Mouse (Mus musculus) G1E (cell line): Measurements from ENCODE around the gene Ski. TPM values are rescaled to one million over a fixed set of nuclear protein-coding genes. Genes with fewer than 3 reads are reported as not detected.

Experiments used
- ATAC-seq: 2 replicates; pipeline ENCODE4 v1.8.0; 2016; ENCODE audit warnings: mild to moderate bottlenecking; ENCODE audit not compliant: insufficient number of reproducible peaks, poor library complexity, low FRiP score, severe bottlenecking; ENCODE audit errors: extremely low read depth
- DNase-seq: peaks from one replicate; pipeline ENCODE4 v3.0.0; 2012; ENCODE audit warnings: low spot score
- H3K27me3 ChIP-seq: 2 replicates; pipeline ENCODE4 v1.6.1; 2012; ENCODE audit warnings: mild to moderate bottlenecking, low read length, inconsistent platforms; ENCODE audit not compliant: insufficient read depth
- H3K36me3 ChIP-seq: replicated peaks from 2 replicates; pipeline ENCODE3; 2012; ENCODE audit warnings: mild to moderate bottlenecking, inconsistent platforms
- H3K4me1 ChIP-seq: 2 replicates; pipeline ENCODE4 v1.6.1; 2012; ENCODE audit warnings: low read depth, low read length, inconsistent platforms, mixed read lengths; ENCODE audit not compliant: insufficient read depth
- H3K4me3 ChIP-seq: 2 replicates; pipeline ENCODE4 v1.5.1; 2012; ENCODE audit warnings: low read depth, mild to moderate bottlenecking, inconsistent platforms, low read length, moderate library complexity, mixed read lengths
- H3K9me3 ChIP-seq: replicated peaks from 2 replicates; pipeline ENCODE4 v1.6.1; 2012; ENCODE audit warnings: inconsistent platforms
- CTCF ChIP-seq: IDR thresholded peaks from 2 replicates; pipeline ENCODE4 v1.5.1; 2012; ENCODE audit warnings: low read depth, low read length, inconsistent platforms, mixed read lengths
- GATA1 ChIP-seq: IDR thresholded peaks from 2 replicates; pipeline ENCODE4 v1.6.1; 2012; ENCODE audit warnings: borderline replicate concordance, low read length, inconsistent platforms, mixed read lengths
- GATA2 ChIP-seq: IDR thresholded peaks from 2 replicates; pipeline ENCODE4 v1.6.1; 2012; ENCODE audit warnings: low read depth, low read length, inconsistent platforms, borderline replicate concordance
- POLR2AphosphoS5 ChIP-seq: IDR thresholded peaks from 2 replicates; pipeline ENCODE4 v1.6.1; 2012; ENCODE audit warnings: low read depth, low read length, inconsistent platforms; ENCODE audit not compliant: insufficient replicate concordance
- TAL1 ChIP-seq: conservative IDR thresholded peaks from 2 replicates; pipeline ENCODE4 v1.6.1; 2012; ENCODE audit warnings: low read depth, low read length, inconsistent platforms, mixed read lengths
- polyA plus RNA-seq: library from polyadenylated mRNA; stranded (reverse); fragments of >175 nt; gene quantifications from 2 replicates; pipeline ENCODE4 v1.2.3, GENCODE M21; 2012
- total RNA-seq, 2 experiments: library from RNA; stranded (forward) in 1 of 2; stranded (reverse) in 1 of 2; fragments of 200-1000 nt in 1 of 2; fragments of >200 nt in 1 of 2; fragmentation: Nextera tagmentation in 1 of 2; gene quantifications; 2 replicates each; pipeline ENCODE4 v1.2.3; 2014 to 2017

Ski gene
- total and polyA plus RNA-seq, 3 experiments, result 16.9 to 58.4 (median 40.7) TPM

- ATAC-seq (no peak), DNase-seq (no peak)
- Histone ChIP-seq H3K4me1 (peaks cover 41% of the 10 kb centered on the region), H3K27me3 (no peaks in the 10 kb centered on the region), H3K9me3 (no peaks in the 10 kb centered on the region), H3K4me3 (no peak overlapping the region), H3K36me3 (peaks cover 38% of the 10 kb centered on the region)
- no peak for TF ChIP-seq CTCF
- no peak for TF ChIP-seq POLR2AphosphoS5
- no peak for TF ChIP-seq TAL1
These were observed 36.5 kb downstream of the Ski start for GRCm38 (mm10) chr4:155185845-155186244.

GRCm38 (mm10) chr4:155184248-155185070 is 37.9 kb downstream of the Ski start:
- Histone ChIP-seq H3K27me3 (no peaks in the 10 kb centered on the region), H3K4me1 (peaks cover 40% of the 10 kb centered on the region), H3K9me3 (no peaks in the 10 kb centered on the region), H3K4me3 (no peak overlapping the region), H3K36me3 (peaks cover 30% of the 10 kb centered on the region)
- no peak for ATAC-seq
- no peak for TF ChIP-seq TAL1
- no peak for TF ChIP-seq GATA1
- no peak for TF ChIP-seq GATA2
- no peak for TF ChIP-seq POLR2AphosphoS5
- TF ChIP-seq CTCF, result no peak
- DNase-seq, result no peak

DNA sequence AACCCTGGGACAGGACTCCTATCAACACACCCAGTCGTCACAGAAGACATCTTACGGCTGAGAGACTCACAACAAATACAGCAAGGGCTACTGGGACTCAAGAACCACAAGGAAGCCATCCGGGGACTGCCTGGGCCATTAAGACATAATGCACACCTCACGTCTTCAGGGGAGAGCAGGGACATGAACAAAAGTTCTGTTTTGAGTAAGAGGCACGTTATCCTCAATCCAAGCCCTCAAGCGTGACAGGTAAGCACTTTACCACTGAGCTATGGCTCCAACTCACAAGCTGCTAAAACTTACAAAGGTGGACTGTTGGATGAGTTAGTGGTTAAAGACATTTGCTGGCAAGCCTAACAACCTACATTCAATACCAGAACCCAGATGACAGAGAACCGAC is 39.2 kb downstream of the Ski start:
- Histone ChIP-seq H3K4me1 (peaks cover 47% of the 10 kb centered on the region), H3K4me3 (no peak overlapping the region), H3K27me3 (no peaks in the 10 kb centered on the region), H3K36me3 (peaks cover 26% of the 10 kb centered on the region), H3K9me3 (no peaks in the 10 kb centered on the region)
- DNase-seq, result no peak
- no peak for ATAC-seq
- no peak for TF ChIP-seq GATA2
- TF ChIP-seq GATA1, result no peak
- no peak for TF ChIP-seq CTCF
- TF ChIP-seq POLR2AphosphoS5, result no peak
- TF ChIP-seq TAL1, result no peak

- peak overlapping the region; percentile 51; the same call in 1 of the 2 replicates for H3K4me3 ChIP-seq
- H3K9me3 ChIP-seq, result no peaks in the 10 kb centered on the region
- TF ChIP-seq GATA1, result no peak
- peaks cover 31% of the 10 kb centered on the region for H3K36me3 ChIP-seq
- H3K4me1 ChIP-seq, result peaks cover 50% of the 10 kb centered on the region
- DNase-seq, result peak; percentile 36
- ATAC-seq, result no peak
- no peaks in the 10 kb centered on the region for H3K27me3 ChIP-seq
These were observed 43.3 kb downstream of the Ski start for GRCm38 (mm10) chr4:155178981-155179512.

DNA sequence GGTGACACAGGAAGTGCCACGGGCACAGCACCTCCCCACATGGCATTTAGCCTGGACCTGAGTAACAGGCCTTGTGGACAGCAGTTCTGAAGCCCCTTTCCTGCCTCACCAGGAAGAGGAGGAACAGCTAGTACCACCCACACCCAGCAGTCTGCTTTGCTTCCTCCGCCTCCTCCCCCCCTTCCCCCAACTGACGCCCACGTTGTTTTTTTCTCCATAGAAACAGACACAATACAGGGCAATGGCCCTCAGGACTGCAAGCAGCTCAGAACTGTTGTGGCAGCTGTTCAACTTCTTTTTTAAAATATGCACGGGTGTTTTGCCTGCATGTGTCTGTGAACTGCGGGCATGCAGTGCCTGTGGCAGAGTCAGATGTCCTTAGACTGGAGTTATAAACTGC is 44.1 kb downstream of the Ski start:
- H3K9me3 ChIP-seq, result no peaks in the 10 kb centered on the region
- H3K4me3 ChIP-seq, result peak overlapping the region; percentile 51; the same call in 1 of the 2 replicates
- ATAC-seq, result peak; percentile 81
- peaks cover 31% of the 10 kb centered on the region for H3K36me3 ChIP-seq
- peaks cover 58% of the 10 kb centered on the region for H3K4me1 ChIP-seq
- TF ChIP-seq TAL1 (no peak), CTCF (no peak), GATA2 (no peak), GATA1 (no peak), POLR2AphosphoS5 (no peak)
- H3K27me3 ChIP-seq, result no peaks in the 10 kb centered on the region
- peak; percentile 87 for DNase-seq

DNA sequence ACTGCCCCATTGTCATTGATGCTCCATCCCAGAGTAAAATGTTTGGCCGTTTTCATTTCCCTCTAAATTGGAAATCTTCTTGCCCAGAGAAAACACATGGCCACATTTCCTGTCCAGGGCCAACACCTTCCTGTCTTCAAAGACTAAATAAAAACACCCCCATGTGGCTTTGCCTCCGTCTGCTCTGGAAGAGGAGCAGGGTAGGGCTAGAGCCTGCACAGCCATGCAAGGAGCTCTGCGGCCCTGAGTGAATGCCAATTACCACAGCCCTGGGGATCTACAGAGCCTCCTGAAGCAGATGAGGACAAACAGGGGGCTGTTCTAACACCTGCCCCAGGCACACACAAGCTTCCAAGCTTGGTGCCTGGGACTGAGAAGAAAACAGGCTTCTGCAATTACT is 46.2 kb downstream of the Ski start:
- H3K4me3 ChIP-seq, result no peak overlapping the region
- peaks cover 40% of the 10 kb centered on the region for H3K36me3 ChIP-seq
- no peaks in the 10 kb centered on the region for H3K9me3 ChIP-seq
- H3K4me1 ChIP-seq, result peaks cover 74% of the 10 kb centered on the region
- TF ChIP-seq GATA2 (no peak), TAL1 (no peak), POLR2AphosphoS5 (no peak), CTCF (no peak), GATA1 (no peak)
- no peak for DNase-seq
- H3K27me3 ChIP-seq, result no peaks in the 10 kb centered on the region
- ATAC-seq, result no peak
